Mouse (Mus musculus): ENCODE data around the gene Cdc42bpa.
A peak's percentile ranks its signal among the peaks of the same experiment; 100 is the strongest.

The Cdc42bpa gene

DNA sequence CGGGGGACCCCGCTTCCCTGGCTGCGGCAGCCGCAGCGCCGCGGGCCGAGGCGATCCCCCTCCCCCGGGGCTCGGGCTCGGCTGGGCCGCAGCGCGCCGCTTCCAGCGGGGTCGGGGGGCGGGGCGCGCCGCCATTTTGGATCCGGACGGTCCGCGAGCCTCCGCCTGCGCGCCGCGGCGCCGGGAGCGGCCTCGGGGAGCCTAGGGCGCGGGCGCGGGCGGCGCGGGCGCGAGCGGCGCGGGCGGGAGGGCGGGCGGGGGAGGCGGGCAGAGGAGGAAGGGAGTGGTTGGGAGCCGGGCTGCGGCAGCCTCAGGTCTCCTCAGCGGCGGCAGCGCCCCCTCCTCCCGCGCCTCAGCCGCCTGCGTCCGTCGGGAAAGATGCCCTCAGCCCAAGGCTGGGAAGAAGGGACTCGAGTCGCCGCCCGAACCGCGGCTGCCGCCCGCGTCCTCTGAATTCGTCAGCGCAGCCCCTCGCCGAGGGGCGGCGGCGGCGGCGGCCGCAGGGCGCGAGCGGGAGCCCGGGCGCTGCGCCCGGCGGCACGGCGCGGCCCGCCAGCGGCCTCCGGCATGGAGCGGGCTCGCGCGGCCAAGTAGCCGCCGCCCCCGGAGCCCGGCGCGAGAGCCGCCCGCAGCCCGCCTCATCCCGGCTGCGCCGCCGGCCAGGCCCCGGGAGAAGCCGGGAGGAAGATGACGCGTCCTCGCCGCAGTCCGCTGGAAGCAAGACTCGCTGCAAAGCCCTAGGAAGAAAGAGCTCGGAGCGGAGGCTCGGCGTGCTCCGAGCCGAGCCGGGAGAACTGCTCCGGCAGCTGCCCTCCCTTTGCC, at the start of gene Cdc42bpa:
Gene Cdc42bpa (plus strand): TSS at position 752 of the 822 bp plus-strand sequence.
- DNase-seq, result peak; percentile 87 to 90

- peak in 1 of 2 experiments; percentile 27 for DNase-seq
Observed at GRCm38 (mm10) chr1:179913471-179913870, 46.8 kb upstream of the Cdc42bpa start.

DNA sequence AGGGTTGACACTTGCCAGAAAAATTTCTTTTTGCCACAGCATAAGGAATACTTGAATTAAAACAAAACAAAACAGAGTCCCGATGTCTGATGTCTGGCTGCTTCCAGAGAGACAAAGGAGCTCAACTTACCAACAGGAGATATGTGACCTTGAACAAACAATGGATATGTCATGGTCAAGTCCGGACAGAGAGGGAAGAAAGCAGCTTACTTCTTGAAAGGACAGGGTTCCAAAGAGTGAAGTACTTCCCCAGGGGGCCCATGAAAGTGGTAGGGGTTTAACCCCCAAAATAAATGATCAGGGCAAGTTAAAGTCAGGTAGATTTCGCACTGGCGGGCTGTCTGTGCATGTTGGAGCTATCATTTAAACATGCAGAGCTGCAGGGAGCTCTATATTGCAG, 43.2 kb upstream of the Cdc42bpa start:
- DNase-seq, result no peak

- DNase-seq, result peak; percentile 18 to 30
Observed at GRCm38 (mm10) chr1:179917481-179917880, 42.8 kb upstream of the Cdc42bpa start.

- DNase-seq, result peak; percentile 87 to 88
Observed at GRCm38 (mm10) chr1:179919656-179920436, 40.4 kb upstream of the Cdc42bpa start.

GRCm38 (mm10) chr1:179923661-179924405, 36.4 kb upstream of the Cdc42bpa start:
- DNase-seq, result no peak

GRCm38 (mm10) chr1:179926240-179926639, 34.0 kb upstream of the Cdc42bpa start:
- no peak for DNase-seq

GRCm38 (mm10) chr1:179927102-179927501, 33.2 kb upstream of the Cdc42bpa start:
- DNase-seq, result no peak

- peak in 1 of 2 experiments; percentile 34 for DNase-seq
Observed at GRCm38 (mm10) chr1:179928822-179929221, 31.4 kb upstream of the Cdc42bpa start.

GRCm38 (mm10) chr1:179931247-179931646, 29.0 kb upstream of the Cdc42bpa start:
- DNase-seq, result peak; percentile 16 to 26

GRCm38 (mm10) chr1:179934064-179934463, 26.2 kb upstream of the Cdc42bpa start:
- no peak for DNase-seq

DNA sequence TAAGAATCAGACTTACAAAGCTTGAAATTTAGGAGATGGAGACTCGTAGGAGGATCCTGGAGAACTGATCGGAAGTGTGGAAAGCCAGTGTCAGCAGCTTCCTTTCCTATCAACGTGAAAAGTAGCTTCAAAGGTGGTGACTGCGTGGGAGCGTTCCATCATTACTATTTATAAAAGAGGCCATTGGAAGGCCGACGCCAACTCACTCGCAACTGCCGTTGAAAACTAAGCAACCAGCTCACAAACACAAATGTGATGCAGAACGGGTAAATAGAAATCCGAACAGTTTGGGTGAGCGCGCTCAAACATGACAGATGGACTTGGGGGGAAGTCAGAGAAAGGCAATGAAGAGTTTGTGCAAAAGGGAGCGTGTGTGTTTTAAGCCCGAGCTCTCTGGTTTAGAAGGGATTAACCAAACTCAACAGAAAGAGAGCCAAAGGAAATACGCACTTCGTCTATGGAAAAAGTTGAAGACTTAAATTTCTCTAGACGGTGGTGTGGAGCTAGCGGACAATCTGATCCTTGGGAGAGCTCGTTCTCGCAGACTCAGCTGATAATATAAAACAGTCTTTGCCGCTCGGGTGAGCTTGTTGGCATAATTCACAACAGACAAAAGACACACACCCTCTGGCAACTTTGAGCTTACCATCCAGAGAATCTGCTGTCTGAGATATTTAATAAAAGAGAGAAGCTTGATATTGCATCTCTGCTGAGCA, 20.0 kb upstream of the Cdc42bpa start:
- DNase-seq, result no peak

- DNase-seq, result no peak
Observed at GRCm38 (mm10) chr1:179940787-179941352, 19.4 kb upstream of the Cdc42bpa start.

DNA sequence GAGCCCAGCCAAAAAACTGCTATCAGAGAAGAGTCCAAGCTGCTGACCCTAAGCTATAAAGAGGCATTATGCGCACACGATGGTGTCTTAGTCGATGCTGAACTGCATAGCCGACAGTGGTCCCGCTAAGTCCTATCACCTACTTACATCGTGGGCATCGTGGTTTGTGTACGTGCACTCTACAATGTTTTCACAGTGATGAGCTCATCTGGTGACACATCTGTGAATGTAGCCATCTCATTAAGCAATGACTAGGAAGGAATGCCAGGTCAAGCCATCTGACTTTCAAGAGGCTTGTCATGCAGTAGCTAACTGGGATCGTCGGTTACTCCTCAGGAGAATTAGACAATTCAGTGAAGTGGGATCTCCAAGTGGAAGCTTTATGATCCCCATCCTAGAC, 15.3 kb upstream of the Cdc42bpa start:
- DNase-seq, result no peak

- peak; percentile 32 to 42 for DNase-seq
Observed at GRCm38 (mm10) chr1:179946616-179947015, 13.7 kb upstream of the Cdc42bpa start.

GRCm38 (mm10) chr1:179947653-179948052, 12.6 kb upstream of the Cdc42bpa start:
- DNase-seq, result no peak

DNA sequence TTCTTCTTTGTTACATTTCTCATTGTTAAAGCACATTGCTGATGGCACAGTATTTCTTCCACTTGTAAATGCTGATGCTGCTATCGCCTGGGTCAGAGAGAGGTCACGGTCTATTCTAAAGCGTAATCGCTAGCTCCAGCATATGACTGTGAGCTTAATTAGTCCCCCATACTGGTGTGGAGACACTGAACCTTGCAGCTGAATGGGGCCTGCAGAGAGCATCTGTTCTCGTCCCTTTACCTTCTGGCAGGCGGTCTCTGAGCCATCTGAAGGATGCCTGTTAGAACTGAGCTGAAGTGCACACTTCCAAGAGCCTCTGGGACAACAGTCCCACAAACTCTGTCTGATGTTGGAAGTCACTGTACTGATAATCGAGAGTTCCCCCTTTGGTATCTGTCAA, 8.7 kb upstream of the Cdc42bpa start:
- peak; percentile 35 to 45 for DNase-seq

DNA sequence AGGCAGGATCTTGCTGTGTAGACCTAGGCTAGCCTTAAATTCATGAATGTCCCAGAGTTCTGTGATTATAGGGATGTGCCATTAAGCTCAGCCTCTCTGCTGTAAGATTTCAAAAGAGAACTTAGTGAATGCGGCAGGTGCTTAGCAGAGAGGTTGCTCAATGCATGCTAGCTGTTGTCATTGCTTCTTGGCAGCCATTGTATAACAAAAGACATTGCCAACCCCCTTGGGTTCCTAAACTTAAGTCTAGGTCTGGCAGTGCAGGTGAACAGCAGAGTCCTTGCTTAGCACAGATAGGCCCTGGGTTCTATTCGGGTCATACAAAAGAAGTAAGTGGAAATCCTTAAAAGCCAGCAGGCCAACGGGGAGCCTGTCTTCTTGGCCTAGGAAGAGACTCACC, 7.0 kb upstream of the Cdc42bpa start:
- DNase-seq, result no peak

- no peak for DNase-seq
Observed at GRCm38 (mm10) chr1:179957431-179957830, 2.8 kb upstream of the Cdc42bpa start.

GRCm38 (mm10) chr1:179958871-179959720, 1.2 kb upstream of the Cdc42bpa start:
- DNase-seq, result peak; percentile 56 to 59

- no peak for DNase-seq
Observed at GRCm38 (mm10) chr1:179960543-179960876, 238 bp downstream of the Cdc42bpa start.

Data from cerebellum, postnatal 14 days (tissue).